Mouse (Mus musculus) mesoderm, embryonic 11.5 days (tissue): Measurements from ENCODE around the gene Fga.

Experiments
- DNase-seq: peaks from one replicate; pipeline ENCODE4 v3.0.0-alpha.2; 2012; ENCODE audit warnings: low read depth, low spot score

Gene Fga

GRCm38 (mm10) chr3:83027546-83028251, 1.8 kb downstream of the Fga start:
- no peak for DNase-seq

GRCm38 (mm10) chr3:83030331-83030730, 4.5 kb downstream of the Fga start:
- no peak for DNase-seq

GRCm38 (mm10) chr3:83032746-83033308, 7.0 kb downstream of the Fga start:
- no peak for DNase-seq

GRCm38 (mm10) chr3:83033801-83034200, 7.9 kb downstream of the Fga start:
- DNase-seq, result no peak

GRCm38 (mm10) chr3:83038865-83039264, 13.0 kb downstream of the Fga start:
- DNase-seq, result no peak

- no peak for DNase-seq
Observed at GRCm38 (mm10) chr3:83039666-83040065, 13.8 kb downstream of the Fga start.

- no peak for DNase-seq
Observed at GRCm38 (mm10) chr3:83042451-83042850, 16.6 kb downstream of the Fga start.

GRCm38 (mm10) chr3:83046649-83047048, 20.8 kb downstream of the Fga start:
- no peak for DNase-seq

GRCm38 (mm10) chr3:83049680-83050079, 23.8 kb downstream of the Fga start, which contains the start of gene Fgb:
Gene Fgb, minus strand, starts transcription at chr3:83049863.
- DNase-seq, result no peak

GRCm38 (mm10) chr3:83050661-83051060, 24.8 kb downstream of the Fga start:
- DNase-seq, result no peak

- DNase-seq, result no peak
Observed at GRCm38 (mm10) chr3:83052102-83052501, 26.2 kb downstream of the Fga start.

GRCm38 (mm10) chr3:83053126-83053525, 27.2 kb downstream of the Fga start:
- no peak for DNase-seq

- peak; percentile 18 for DNase-seq
Observed at GRCm38 (mm10) chr3:83053758-83054157, 27.9 kb downstream of the Fga start.

- no peak for DNase-seq
Observed at GRCm38 (mm10) chr3:83054759-83055158, 28.9 kb downstream of the Fga start.

- DNase-seq, result peak; percentile 98
Observed at GRCm38 (mm10) chr3:83055281-83056038, 29.6 kb downstream of the Fga start, which contains the start of gene Plrg1. Gene Plrg1, plus strand, starts transcription at chr3:83055522.

GRCm38 (mm10) chr3:83057046-83057445, 31.2 kb downstream of the Fga start:
- no peak for DNase-seq

- no peak for DNase-seq
Observed at GRCm38 (mm10) chr3:83067920-83068319, 42.0 kb downstream of the Fga start.

- no peak for DNase-seq
Observed at GRCm38 (mm10) chr3:83068869-83069268, 43.0 kb downstream of the Fga start.

- DNase-seq, result no peak
Observed at GRCm38 (mm10) chr3:83070231-83070630, 44.4 kb downstream of the Fga start.

GRCm38 (mm10) chr3:83076563-83076962, 50.7 kb downstream of the Fga start:
- DNase-seq, result peak; percentile 9

- peak; percentile 72 for DNase-seq
Observed at GRCm38 (mm10) chr3:83080567-83081055, 54.7 kb downstream of the Fga start.
